Mouse (Mus musculus): ENCODE measurements around the gene Dnajc22. TPM values are rescaled to one million over a fixed set of nuclear protein-coding genes. Genes with fewer than 3 reads are reported as not detected.

Dnajc22 gene
- polyA plus RNA-seq, 1 experiment: 0.06 TPM

- H3K4me3 ChIP-seq (ENCODE audit: insufficient read depth, low read length): no peak overlapping the region
- TF ChIP-seq POLR2A (IDR thresholded peaks at IDR 0.05; ENCODE audit: extremely low read depth, insufficient read depth, low read length) (no peak), CTCF (IDR thresholded peaks at IDR 0.05; ENCODE audit: extremely low read depth, insufficient read depth, low read length) (no peak)
- H3K4me1 ChIP-seq (ENCODE audit: control insufficient read depth, insufficient read depth, low read length): no peaks in the 10 kb centered on the region
- no peak overlapping the region for H3K27ac ChIP-seq (ENCODE audit: insufficient read depth, low read length)
Observed at GRCm38 (mm10) chr15:99111809-99112208, 18.8 kb downstream of the Dnajc22 start.

- Histone ChIP-seq H3K27ac (ENCODE audit: insufficient read depth, low read length) (no peak overlapping the region), H3K4me3 (ENCODE audit: insufficient read depth, low read length) (no peak overlapping the region), H3K4me1 (ENCODE audit: control insufficient read depth, insufficient read depth, low read length) (no peaks in the 10 kb centered on the region)
- TF ChIP-seq CTCF (IDR thresholded peaks at IDR 0.05; ENCODE audit: extremely low read depth, insufficient read depth, low read length): no peak
- TF ChIP-seq POLR2A (IDR thresholded peaks at IDR 0.05; ENCODE audit: extremely low read depth, insufficient read depth, low read length): no peak
Observed at GRCm38 (mm10) chr15:99112843-99113395, 19.9 kb downstream of the Dnajc22 start.

GRCm38 (mm10) chr15:99113396-99113975 is 20.5 kb downstream of the Dnajc22 start:
- TF ChIP-seq POLR2A (IDR thresholded peaks at IDR 0.05; ENCODE audit: extremely low read depth, insufficient read depth, low read length) (no peak), CTCF (IDR thresholded peaks at IDR 0.05; ENCODE audit: extremely low read depth, insufficient read depth, low read length) (peak; percentile 18; the same call in 1 of the 2 replicates)
- Histone ChIP-seq H3K4me1 (ENCODE audit: control insufficient read depth, insufficient read depth, low read length) (no peaks in the 10 kb centered on the region), H3K4me3 (ENCODE audit: insufficient read depth, low read length) (no peak overlapping the region), H3K27ac (ENCODE audit: insufficient read depth, low read length) (no peak overlapping the region)

- H3K4me1 ChIP-seq (ENCODE audit: control insufficient read depth, insufficient read depth, low read length): no peaks in the 10 kb centered on the region
- H3K4me3 ChIP-seq (ENCODE audit: insufficient read depth, low read length): no peak overlapping the region
- H3K27ac ChIP-seq (ENCODE audit: insufficient read depth, low read length): no peak overlapping the region
- no peak for TF ChIP-seq CTCF (IDR thresholded peaks at IDR 0.05; ENCODE audit: extremely low read depth, insufficient read depth, low read length)
- no peak for TF ChIP-seq POLR2A (IDR thresholded peaks at IDR 0.05; ENCODE audit: extremely low read depth, insufficient read depth, low read length)
Observed at GRCm38 (mm10) chr15:99114312-99115064, 21.5 kb downstream of the Dnajc22 start.

DNA sequence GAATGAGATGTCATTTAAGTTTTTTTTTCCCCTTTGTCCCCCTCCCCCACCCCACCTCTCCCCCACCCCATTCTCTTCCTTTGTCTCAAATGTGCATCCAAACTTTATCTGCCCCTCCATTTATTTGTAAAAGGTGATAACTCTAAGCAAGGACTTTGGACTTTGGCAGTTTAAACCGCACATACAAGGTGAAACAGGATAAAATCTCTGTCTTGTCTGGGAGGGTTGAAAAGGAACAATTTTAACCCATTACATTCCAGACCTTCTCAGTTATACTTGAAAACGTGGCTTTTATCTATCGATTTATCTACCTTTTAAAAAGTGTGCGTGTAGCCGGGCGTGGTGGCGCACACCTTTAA is 22.1 kb downstream of the Dnajc22 start:
- Histone ChIP-seq H3K4me1 (ENCODE audit: control insufficient read depth, insufficient read depth, low read length) (no peaks in the 10 kb centered on the region), H3K27ac (ENCODE audit: insufficient read depth, low read length) (no peak overlapping the region), H3K4me3 (ENCODE audit: insufficient read depth, low read length) (no peak overlapping the region)
- TF ChIP-seq CTCF (IDR thresholded peaks at IDR 0.05; ENCODE audit: extremely low read depth, insufficient read depth, low read length): no peak
- no peak for TF ChIP-seq POLR2A (IDR thresholded peaks at IDR 0.05; ENCODE audit: extremely low read depth, insufficient read depth, low read length)

DNA sequence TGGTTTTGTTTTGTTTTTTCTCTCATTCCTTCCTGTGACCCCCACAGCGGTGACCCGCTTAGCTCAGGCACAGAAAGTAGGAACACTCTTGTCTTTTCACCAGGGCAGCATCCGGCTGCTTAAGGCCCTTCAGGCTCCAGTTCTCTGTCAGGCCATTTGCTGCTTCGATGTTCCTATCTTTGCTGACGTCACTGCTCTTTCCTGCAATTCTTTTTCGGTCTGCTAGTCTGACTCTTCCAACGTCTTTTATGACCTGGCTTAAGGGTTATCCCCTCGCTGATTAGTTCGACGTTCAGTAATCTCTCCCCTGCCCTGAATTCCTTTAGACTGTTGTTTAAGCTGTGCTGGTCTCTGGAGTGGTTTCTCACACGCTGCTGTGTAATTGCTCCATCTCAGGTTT is 23.6 kb downstream of the Dnajc22 start:
- no peaks in the 10 kb centered on the region for H3K4me1 ChIP-seq (ENCODE audit: control insufficient read depth, insufficient read depth, low read length)
- H3K27ac ChIP-seq (ENCODE audit: insufficient read depth, low read length): no peak overlapping the region
- TF ChIP-seq CTCF (IDR thresholded peaks at IDR 0.05; ENCODE audit: extremely low read depth, insufficient read depth, low read length): no peak
- no peak for TF ChIP-seq POLR2A (IDR thresholded peaks at IDR 0.05; ENCODE audit: extremely low read depth, insufficient read depth, low read length)
- no peak overlapping the region for H3K4me3 ChIP-seq (ENCODE audit: insufficient read depth, low read length)

- Histone ChIP-seq H3K4me1 (ENCODE audit: control insufficient read depth, insufficient read depth, low read length) (no peaks in the 10 kb centered on the region), H3K27ac (ENCODE audit: insufficient read depth, low read length) (no peak overlapping the region), H3K4me3 (ENCODE audit: insufficient read depth, low read length) (no peak overlapping the region)
- TF ChIP-seq POLR2A (IDR thresholded peaks at IDR 0.05; ENCODE audit: extremely low read depth, insufficient read depth, low read length): no peak
- TF ChIP-seq CTCF (IDR thresholded peaks at IDR 0.05; ENCODE audit: extremely low read depth, insufficient read depth, low read length): no peak
Observed at GRCm38 (mm10) chr15:99120814-99121213, 27.8 kb downstream of the Dnajc22 start.

DNA sequence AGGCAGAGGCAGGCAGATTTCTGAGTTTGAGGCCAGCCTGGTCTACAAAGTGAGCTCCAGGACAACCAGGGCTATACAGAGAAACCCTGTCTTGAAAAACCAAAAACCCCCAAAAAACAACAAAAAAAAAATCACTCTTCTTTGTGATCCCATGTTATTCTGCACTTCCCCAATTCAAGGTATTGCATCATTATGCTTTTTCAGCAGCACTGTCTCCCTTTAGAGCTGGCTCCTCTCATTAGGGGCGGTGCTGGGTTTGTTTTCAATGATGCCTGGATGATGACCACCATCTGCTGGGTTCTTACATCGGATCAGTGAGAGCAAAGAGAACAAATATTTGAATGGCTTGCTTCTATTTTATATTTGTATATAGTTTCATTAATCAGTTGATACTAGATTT is 29.7 kb downstream of the Dnajc22 start:
- Histone ChIP-seq H3K27ac (ENCODE audit: insufficient read depth, low read length) (no peak overlapping the region), H3K4me3 (ENCODE audit: insufficient read depth, low read length) (no peak overlapping the region), H3K4me1 (ENCODE audit: control insufficient read depth, insufficient read depth, low read length) (no peaks in the 10 kb centered on the region)
- no peak for TF ChIP-seq CTCF (IDR thresholded peaks at IDR 0.05; ENCODE audit: extremely low read depth, insufficient read depth, low read length)
- no peak for TF ChIP-seq POLR2A (IDR thresholded peaks at IDR 0.05; ENCODE audit: extremely low read depth, insufficient read depth, low read length)

- H3K27ac ChIP-seq (ENCODE audit: insufficient read depth, low read length): 0 out of 2 replicates have a peak within 1 kb of the TSS, but pooled peaks have one; percentile 31
- H3K4me3 ChIP-seq (ENCODE audit: insufficient read depth, low read length): peak within 1 kb of the TSS; percentile 47
- TF ChIP-seq CTCF (IDR thresholded peaks at IDR 0.05; ENCODE audit: extremely low read depth, insufficient read depth, low read length) (no peak), POLR2A (IDR thresholded peaks at IDR 0.05; ENCODE audit: extremely low read depth, insufficient read depth, low read length) (no peak)
- H3K4me1 ChIP-seq (ENCODE audit: control insufficient read depth, insufficient read depth, low read length): no peaks in the 10 kb centered on the region
Observed at GRCm38 (mm10) chr15:99125711-99126080, 32.7 kb downstream of the Dnajc22 start, which contains the start of gene Spats2. Spats2 (plus strand) TSS chr15:99125916.

Measured in cortical plate, adult 2 months (tissue).